Mouse (Mus musculus) monocyte, adult 2 months (primary cell): ENCODE data around the gene Krt88.

Experiments used
- DNase-seq, 2 experiments: peaks; one replicate each; pipeline ENCODE4 v3.0.0; 2022; ENCODE audit warnings: low spot score in 2 of 2, low read depth in 1 of 2

Krt88 gene

GRCm38 (mm10) chr15:101447444-101447843 is at the start of gene Krt88:
Gene Krt88, plus strand, starts transcription at chr15:101447744.
- no peak for DNase-seq

- no peak for DNase-seq
These were observed 49.3 kb upstream of the Krt88 start for GRCm38 (mm10) chr15:101398269-101398668.

DNA sequence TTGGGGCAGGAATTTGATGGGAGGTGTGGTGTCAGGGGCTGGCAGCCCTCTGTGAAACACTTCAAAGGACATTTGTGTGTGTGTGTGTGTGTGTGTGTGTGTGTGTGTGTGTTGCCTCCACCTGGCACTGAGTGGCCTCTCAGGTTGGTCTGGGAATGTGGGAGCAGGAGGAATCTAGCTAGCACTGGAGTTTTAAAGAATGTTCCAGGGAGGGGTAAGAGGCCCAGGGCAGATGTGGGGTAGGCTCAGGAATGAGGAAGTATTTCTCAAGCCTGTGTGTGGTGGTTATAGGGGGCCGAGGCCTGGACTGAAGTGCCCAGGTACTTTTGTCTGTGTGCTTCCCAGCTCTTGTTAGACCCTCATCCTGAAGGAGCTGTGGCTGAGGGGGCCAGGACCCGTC is 36.8 kb upstream of the Krt88 start, which contains the start of gene Krt7:
Krt7 (plus strand) TSS at position 269 of the 400 bp plus-strand sequence.
- DNase-seq, result no peak

GRCm38 (mm10) chr15:101412188-101412587 is 35.4 kb upstream of the Krt88 start:
- DNase-seq, result no peak

DNA sequence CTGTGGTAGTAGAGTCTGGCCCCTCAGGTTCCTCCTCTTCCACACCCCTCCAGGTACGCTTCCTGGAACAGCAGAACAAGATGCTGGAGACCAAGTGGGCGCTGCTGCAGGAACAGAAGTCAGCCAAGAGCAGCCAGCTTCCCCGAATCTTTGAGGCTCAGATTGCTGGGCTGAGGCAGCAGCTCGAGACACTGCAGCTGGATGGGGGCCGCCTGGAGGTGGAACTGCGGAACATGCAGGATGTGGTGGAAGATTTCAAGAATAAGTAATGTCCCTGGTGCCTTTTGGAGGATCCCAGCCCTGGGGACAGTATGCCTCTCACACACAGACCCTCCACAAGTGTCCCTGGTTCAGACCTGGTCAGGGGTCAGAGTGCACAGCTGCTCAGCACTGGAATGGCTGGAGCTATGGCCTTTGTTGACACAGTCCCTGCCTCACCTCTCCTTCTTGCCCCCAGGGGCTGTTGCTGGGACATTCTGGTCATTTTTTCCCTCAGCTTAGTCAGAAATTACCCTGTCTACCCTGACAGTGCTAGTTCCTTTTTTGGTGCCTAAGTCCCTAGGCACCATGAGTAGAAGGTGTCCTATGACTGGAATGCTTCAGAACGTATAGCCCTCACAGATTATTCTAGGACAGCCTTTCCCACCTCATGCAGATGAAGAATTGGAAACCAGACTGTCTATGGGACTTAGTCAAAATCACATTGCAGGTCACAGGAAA is 33.5 kb upstream of the Krt88 start:
- no peak for DNase-seq

- DNase-seq, result no peak
These were observed 32.6 kb upstream of the Krt88 start for GRCm38 (mm10) chr15:101414807-101415565.

GRCm38 (mm10) chr15:101418950-101419349 is 28.6 kb upstream of the Krt88 start:
- no peak for DNase-seq

DNA sequence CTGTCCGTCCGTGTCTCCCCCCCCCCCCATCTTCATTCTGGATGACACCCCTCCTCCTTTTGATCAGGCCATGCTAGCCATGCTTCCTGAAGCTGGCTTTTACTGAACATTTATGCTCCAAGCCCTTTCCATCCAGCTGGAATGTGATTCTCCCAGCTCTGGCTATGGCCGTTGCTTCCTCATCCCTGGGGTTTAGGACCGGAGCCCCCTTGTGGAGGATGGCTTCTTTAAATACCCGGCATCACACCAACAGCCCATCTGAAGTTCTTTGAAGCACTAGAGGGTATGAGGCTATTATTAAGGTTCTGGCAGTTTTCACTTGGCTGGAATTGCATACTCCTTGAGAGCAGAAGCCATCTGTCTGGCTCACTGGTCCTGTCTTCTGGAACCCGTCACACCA is 26.6 kb upstream of the Krt88 start:
- DNase-seq, result no peak

DNA sequence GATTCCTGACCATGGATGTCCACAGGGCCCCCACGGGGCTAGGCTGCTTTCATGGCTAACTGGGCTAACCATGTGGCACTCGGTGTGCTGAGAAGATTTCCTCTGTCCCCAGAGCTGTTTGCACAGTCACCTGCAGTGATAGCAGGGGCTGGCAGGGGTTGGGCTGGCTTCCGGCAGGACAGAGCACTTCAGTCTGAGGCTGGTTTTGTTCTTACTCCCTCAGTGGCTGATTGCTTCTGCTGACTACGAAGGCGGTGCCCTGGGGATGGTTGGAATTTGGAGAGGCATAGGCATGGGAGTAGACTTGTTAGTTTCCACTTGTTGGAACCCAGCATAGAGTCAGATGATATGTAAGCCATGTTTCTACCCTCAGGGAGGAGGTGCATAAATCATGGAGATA is 22.6 kb upstream of the Krt88 start:
- DNase-seq, result no peak

GRCm38 (mm10) chr15:101436611-101437010 is 10.9 kb upstream of the Krt88 start:
- DNase-seq, result no peak

DNA sequence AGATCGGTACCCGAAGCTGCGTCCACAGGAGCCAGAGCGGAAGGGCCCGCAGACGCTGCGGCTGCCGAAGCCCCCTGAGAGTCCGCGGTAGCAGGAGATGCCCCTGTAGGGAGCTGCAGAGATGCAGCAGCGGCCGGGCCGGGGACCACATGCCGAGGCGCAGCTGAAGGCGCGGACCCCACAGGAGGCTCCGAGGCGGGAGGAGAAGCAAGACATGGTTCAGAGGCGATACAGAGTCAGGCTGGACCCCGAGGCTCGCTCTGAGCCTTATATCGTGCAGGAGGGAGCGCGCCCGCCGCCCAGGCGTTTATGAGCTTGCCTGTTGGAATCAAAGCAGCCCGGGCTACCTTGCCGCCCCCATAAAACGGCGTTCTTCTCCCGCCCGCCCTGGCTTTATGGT is 9.0 kb upstream of the Krt88 start, which contains the start of gene Krt87:
Krt87 (minus strand) TSS at position 250 of the 400 bp plus-strand sequence.
- DNase-seq, result no peak

DNA sequence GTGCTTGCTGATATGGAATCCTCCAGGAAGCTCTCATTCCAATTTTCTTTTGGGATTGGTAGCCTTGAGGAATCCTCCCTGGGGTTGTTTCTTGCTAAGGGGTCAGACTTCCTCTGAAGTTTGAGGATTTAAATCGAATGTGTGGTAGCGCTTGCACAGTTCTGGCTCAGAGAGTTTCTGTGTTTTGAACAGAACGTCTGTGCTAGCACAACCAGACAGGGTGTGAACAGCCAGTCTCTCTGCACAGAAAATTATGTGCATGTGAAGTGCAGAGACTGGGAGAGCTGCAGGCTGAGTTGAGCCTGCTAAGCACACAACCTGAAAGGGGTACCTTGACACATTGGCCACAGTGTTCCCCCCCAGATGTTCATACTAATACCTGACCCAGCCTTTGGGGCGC is 6.7 kb upstream of the Krt88 start:
- DNase-seq, result no peak

DNA sequence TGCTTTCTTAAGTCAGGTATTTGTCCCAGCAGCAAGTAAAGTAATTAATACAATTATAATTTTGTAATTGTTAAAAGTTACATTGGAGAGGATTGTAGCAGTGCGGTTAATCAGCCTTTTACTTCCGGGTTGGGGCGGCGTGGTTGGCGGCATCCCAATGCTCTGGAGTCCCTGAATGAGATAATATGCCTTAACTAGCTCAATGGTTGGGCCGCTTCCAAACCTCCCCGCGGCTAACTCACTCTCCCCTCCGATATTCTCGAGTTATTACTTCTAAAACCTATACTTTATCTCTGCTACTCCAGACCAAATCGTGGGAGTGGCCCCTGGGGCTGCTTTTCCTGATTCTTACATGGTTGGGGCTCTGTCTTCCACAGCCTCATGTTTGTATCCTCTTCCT is 972 bp upstream of the Krt88 start:
- DNase-seq, result no peak

DNA sequence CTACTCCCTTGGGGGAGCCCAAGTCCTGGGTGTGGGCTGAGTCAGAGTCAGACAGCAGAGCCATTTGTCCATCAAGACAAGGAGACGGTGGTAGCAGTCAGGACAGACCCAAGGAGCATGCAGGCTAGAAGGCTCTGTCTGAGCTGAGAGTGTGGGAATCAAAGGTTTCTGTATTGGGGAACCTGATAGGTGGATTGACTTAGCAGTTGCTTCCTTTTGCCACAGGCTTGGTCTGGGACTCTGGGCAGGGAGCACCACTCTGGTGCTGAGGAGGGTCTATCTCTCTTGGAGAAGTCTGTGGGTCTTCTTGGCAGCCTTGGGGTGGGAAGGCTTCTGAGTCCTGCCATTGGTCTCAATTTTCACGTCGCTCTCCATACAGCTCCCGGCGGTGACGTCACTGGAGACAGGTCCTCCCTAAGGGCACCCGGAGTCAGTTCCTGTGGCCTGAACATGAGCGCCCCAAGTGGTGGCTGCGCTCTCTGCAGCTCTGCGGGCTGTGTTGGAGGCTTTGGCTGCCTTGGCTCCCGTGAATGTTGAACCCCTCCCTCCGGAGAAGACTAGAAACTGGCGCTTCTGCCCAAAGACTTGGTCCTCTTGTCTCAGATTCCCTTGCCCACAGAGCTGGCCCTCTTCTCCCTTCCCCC is 5.7 kb downstream of the Krt88 start:
- DNase-seq, result peak in 1 of 2 experiments; percentile 69

DNA sequence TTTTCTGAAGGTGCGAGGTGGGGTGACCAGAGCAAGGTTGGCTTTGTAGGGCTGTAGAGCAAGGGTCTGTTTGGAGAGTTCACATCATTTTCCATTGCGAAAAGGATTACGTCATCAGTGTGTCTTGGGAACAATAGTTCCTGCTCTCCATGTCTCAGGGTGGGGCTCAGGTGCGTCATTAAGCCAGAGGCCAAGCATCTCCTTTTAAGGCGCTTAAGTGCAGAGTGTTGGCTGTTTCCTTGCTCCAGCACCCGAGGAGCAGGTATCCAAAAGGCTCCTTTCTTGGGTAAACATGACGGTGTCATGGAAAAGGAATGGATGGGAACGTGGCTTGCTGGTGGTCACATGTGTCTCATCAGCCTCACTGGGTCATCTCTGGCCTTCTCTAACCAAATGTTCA is 7.2 kb downstream of the Krt88 start:
- no peak for DNase-seq

DNA sequence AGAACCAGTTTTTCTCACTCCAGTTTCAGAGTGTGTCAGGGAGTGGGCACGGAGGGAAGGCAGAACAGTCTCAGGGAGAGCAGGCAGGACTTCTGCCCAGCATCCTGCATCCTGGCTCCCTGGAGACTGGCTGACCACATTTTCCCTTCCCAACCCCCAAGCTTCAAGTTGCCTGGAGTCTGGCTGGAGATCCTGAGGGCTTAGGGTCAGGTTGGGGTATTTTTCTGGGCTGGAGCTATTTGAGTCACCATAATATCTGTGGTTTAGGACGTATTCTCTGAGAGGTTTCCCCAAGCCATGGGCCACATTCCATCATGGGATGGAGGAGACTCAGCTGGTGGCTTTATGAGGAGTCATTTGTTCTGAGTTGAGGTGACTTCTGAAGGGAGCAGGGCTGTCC is 7.7 kb downstream of the Krt88 start:
- DNase-seq, result no peak

- DNase-seq, result no peak
These were observed 8.3 kb downstream of the Krt88 start for GRCm38 (mm10) chr15:101455891-101456290.

DNA sequence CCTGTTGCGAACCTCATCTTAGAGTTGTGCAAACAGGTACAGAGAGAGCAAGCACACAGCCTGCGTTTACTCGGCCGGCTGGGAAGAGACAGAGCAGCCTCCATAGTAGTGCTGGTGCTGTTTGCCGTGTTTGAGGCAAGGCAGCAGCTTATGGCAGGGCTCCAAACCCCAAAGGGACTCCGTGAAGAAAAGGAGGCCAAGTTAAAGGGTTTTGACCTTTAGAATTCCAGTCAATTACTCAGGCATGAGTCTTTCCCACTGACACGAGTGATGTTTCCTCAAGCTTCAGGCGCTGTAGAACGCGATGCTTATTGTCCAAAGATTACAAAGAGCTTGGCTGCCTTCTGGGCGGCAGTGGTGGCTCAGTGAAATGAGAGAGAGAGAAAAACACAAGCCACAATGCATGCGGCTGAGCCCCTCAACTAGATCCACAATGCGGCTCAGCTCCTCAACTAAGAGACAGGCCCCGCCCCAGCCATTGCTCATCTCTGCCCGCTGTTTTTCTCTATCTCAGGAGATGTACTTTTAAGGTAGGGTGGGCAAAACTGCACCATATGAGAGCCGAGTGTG is 10.9 kb downstream of the Krt88 start:
- no peak for DNase-seq

GRCm38 (mm10) chr15:101459283-101459682 is 11.7 kb downstream of the Krt88 start:
- DNase-seq, result no peak

GRCm38 (mm10) chr15:101463651-101464050 is 16.1 kb downstream of the Krt88 start, which contains the start of gene Krt81:
Gene Krt81, minus strand, starts transcription at chr15:101463751.
- DNase-seq, result no peak

- no peak for DNase-seq
These were observed 21.5 kb downstream of the Krt88 start for GRCm38 (mm10) chr15:101469093-101469492.
